Mouse (Mus musculus) cortical plate, adult 2 months (tissue): ENCODE data around the gene Med13l. TPM values are rescaled to one million over a fixed set of nuclear protein-coding genes. Genes with fewer than 3 reads are reported as not detected.
"Not testable (repeated sequence)": the region's sequence is repeated elsewhere in the genome, so short reads cannot be mapped to it uniquely, and the experiment has no call there.

Experiments used
- H3K27ac ChIP-seq: fragments of 200-500 bp; 2 replicates; pipeline ENCODE4 v1.5.1; 2012; ENCODE audit warnings: low read length, control low read depth, inconsistent platforms; ENCODE audit not compliant: insufficient read depth
- H3K4me1 ChIP-seq: fragments of 200-500 bp; 2 replicates; pipeline ENCODE4 v1.6.1; 2011; ENCODE audit warnings: low read length; ENCODE audit not compliant: control insufficient read depth, insufficient read depth
- H3K4me3 ChIP-seq: fragments of 200-500 bp; 2 replicates; pipeline ENCODE4 v1.5.1; 2011; ENCODE audit warnings: mild to moderate bottlenecking, low read length, control low read depth; ENCODE audit not compliant: insufficient read depth
- CTCF ChIP-seq: fragments of 200-500 bp; IDR thresholded peaks from 2 replicates; pipeline ENCODE4 v1.5.1; 2011; ENCODE audit warnings: mild to moderate bottlenecking, control low read depth, low read length; ENCODE audit not compliant: insufficient read depth; ENCODE audit errors: extremely low read depth
- POLR2A ChIP-seq: fragments of 200-500 bp; IDR thresholded peaks from 2 replicates; pipeline ENCODE4 v1.6.1; 2011; ENCODE audit warnings: mild to moderate bottlenecking, low read length, control low read depth; ENCODE audit not compliant: insufficient read depth; ENCODE audit errors: extremely low read depth
- polyA plus RNA-seq: library from polyadenylated mRNA; depleted of rRNA; stranded (reverse); fragments of >200 nt; gene quantifications from 2 replicates; pipeline ENCODE4 v1.2.3, GENCODE M21; 2012

Med13l gene
- polyA plus RNA-seq, 1 experiment: 29.9 TPM

- TF ChIP-seq CTCF: no peak
- Histone ChIP-seq H3K4me3 (no peak overlapping the region), H3K4me1 (peaks cover 9% of the 10 kb centered on the region), H3K27ac (no peak overlapping the region)
Measured at GRCm38 (mm10) chr5:118647384-118647783, 86.9 kb downstream of the Med13l start.

- Histone ChIP-seq H3K4me1 (peaks cover 9% of the 10 kb centered on the region), H3K4me3 (no peak overlapping the region), H3K27ac (no peak overlapping the region)
- no peak for TF ChIP-seq POLR2A
- no peak for TF ChIP-seq CTCF
Measured at GRCm38 (mm10) chr5:118649215-118650006, 88.9 kb downstream of the Med13l start.

GRCm38 (mm10) chr5:118650007-118650548 lies 89.6 kb downstream of the Med13l start:
- no peak overlapping the region for H3K4me3 ChIP-seq
- H3K27ac ChIP-seq: no peak overlapping the region
- peaks cover 11% of the 10 kb centered on the region for H3K4me1 ChIP-seq
- TF ChIP-seq CTCF (no peak), POLR2A (no peak)

GRCm38 (mm10) chr5:118650746-118651145 lies 90.3 kb downstream of the Med13l start:
- no peak overlapping the region for H3K4me3 ChIP-seq
- TF ChIP-seq POLR2A: no peak
- no peak for TF ChIP-seq CTCF
- H3K27ac ChIP-seq: no peak overlapping the region
- peaks cover 11% of the 10 kb centered on the region for H3K4me1 ChIP-seq

GRCm38 (mm10) chr5:118652611-118653010 lies 92.1 kb downstream of the Med13l start:
- TF ChIP-seq POLR2A (no peak), CTCF (no peak)
- H3K4me3 ChIP-seq: no peak overlapping the region
- H3K4me1 ChIP-seq: peaks cover 9% of the 10 kb centered on the region
- no peak overlapping the region for H3K27ac ChIP-seq

GRCm38 (mm10) chr5:118653119-118653518 lies 92.6 kb downstream of the Med13l start:
- H3K27ac ChIP-seq, H3K4me1 ChIP-seq, H3K4me3 ChIP-seq: not testable (repeated sequence)

- TF ChIP-seq POLR2A: no peak
- no peak for TF ChIP-seq CTCF
- H3K27ac ChIP-seq: no peak overlapping the region
- peaks cover 10% of the 10 kb centered on the region for H3K4me1 ChIP-seq
- H3K4me3 ChIP-seq: no peak overlapping the region
Measured at GRCm38 (mm10) chr5:118654599-118654998, 94.1 kb downstream of the Med13l start.

- Histone ChIP-seq H3K4me1 (peaks cover 7% of the 10 kb centered on the region), H3K27ac (no peak overlapping the region)
- peak; percentile 72 for TF ChIP-seq CTCF
- TF ChIP-seq POLR2A: no peak
Measured at GRCm38 (mm10) chr5:118655025-118655424, 94.5 kb downstream of the Med13l start.

GRCm38 (mm10) chr5:118655428-118655827 lies 94.9 kb downstream of the Med13l start:
- peaks cover 7% of the 10 kb centered on the region for H3K4me1 ChIP-seq
- no peak for TF ChIP-seq CTCF
- no peak for TF ChIP-seq POLR2A
- H3K27ac ChIP-seq: no peak overlapping the region
- H3K4me3 ChIP-seq: no peak overlapping the region

More at GRCm38 (mm10) chr5:118655025-118655424, 94.5 kb downstream of the Med13l start:
- H3K4me3 ChIP-seq: no peak overlapping the region

GRCm38 (mm10) chr5:118655966-118656365 lies 95.5 kb downstream of the Med13l start:
- H3K4me1 ChIP-seq: peaks cover 5% of the 10 kb centered on the region
- no peak overlapping the region for H3K27ac ChIP-seq
- TF ChIP-seq CTCF (no peak), POLR2A (no peak)
- H3K4me3 ChIP-seq: no peak overlapping the region
